Mouse (Mus musculus) myocyte (in vitro differentiated cells): ENCODE data around the gene Tomm5. TPM values are rescaled to one million over a fixed set of nuclear protein-coding genes. Genes with fewer than 3 reads are reported as not detected.

ENCODE experiments used
- H3K27me3 ChIP-seq: one replicate; pipeline ENCODE4 v1.6.1; 2011; ENCODE audit not compliant: control insufficient read depth, insufficient read depth, insufficient read length
- H3K36me3 ChIP-seq: one replicate; pipeline ENCODE4 v1.6.1; 2011; ENCODE audit not compliant: control insufficient read depth, insufficient read depth
- H3K4me2 ChIP-seq: one replicate; pipeline ENCODE4 v1.6.1; 2011; ENCODE audit warnings: low read depth, control low read depth
- H3K4me3 ChIP-seq: one replicate; pipeline ENCODE4 v1.5.1; 2011; ENCODE audit warnings: mild to moderate bottlenecking, control low read depth, moderate library complexity
- H3K79me2 ChIP-seq: one replicate; pipeline ENCODE4 v1.6.1; 2011; ENCODE audit not compliant: control insufficient read depth, insufficient read depth
- H3ac ChIP-seq: one replicate; pipeline ENCODE4 v1.6.1; 2011; ENCODE audit not compliant: control insufficient read depth, insufficient read length
- CEBPB ChIP-seq: IDR thresholded peaks from 2 replicates; pipeline ENCODE4 v1.6.1; 2011; ENCODE audit warnings: mild to moderate bottlenecking, moderate library complexity; ENCODE audit not compliant: poor library complexity, insufficient read depth, severe bottlenecking
- E2F4 ChIP-seq: IDR thresholded peaks from one replicate; pipeline ENCODE4 v1.6.1; 2011; ENCODE audit warnings: mild to moderate bottlenecking, control low read depth, moderate library complexity; ENCODE audit not compliant: insufficient read depth
- MAX ChIP-seq: IDR thresholded peaks from one replicate; pipeline ENCODE4 v1.6.1; 2011; ENCODE audit warnings: low read depth, mild to moderate bottlenecking, control low read depth
- MYOD1 ChIP-seq, 3 experiments: IDR thresholded peaks; one replicate each; pipeline ENCODE4 v1.6.1; 2011; ENCODE audit warnings: control low read depth in 2 of 3, low read depth in 2 of 3, mild to moderate bottlenecking in 2 of 3, moderate library complexity in 1 of 3; ENCODE audit not compliant: insufficient read length in 2 of 3, control insufficient read depth in 1 of 3
- MYOG ChIP-seq, 3 experiments: IDR thresholded peaks; one replicate each; pipeline ENCODE4 v1.6.1; 2011; ENCODE audit warnings: control low read depth in 2 of 3, low read depth in 2 of 3, mild to moderate bottlenecking in 2 of 3; ENCODE audit not compliant: insufficient read length in 2 of 3, control insufficient read depth in 1 of 3, insufficient read depth in 1 of 3
- POLR2A ChIP-seq: IDR thresholded peaks from one replicate; pipeline ENCODE4 v1.6.1; 2011; ENCODE audit warnings: low read depth, mild to moderate bottlenecking, control low read depth, moderate library complexity; ENCODE audit not compliant: insufficient read length
- POLR2AphosphoS2 ChIP-seq: IDR thresholded peaks from one replicate; pipeline ENCODE4 v1.6.1; 2011; ENCODE audit warnings: low read depth, control low read depth; ENCODE audit not compliant: insufficient read length
- REST ChIP-seq: IDR thresholded peaks from one replicate; pipeline ENCODE4 v1.6.1; 2011; ENCODE audit warnings: mild to moderate bottlenecking, control low read depth, moderate library complexity; ENCODE audit not compliant: insufficient read depth, insufficient read length
- SRF ChIP-seq: IDR thresholded peaks from one replicate; pipeline ENCODE4 v1.6.1; 2011; ENCODE audit warnings: low read depth; ENCODE audit not compliant: control insufficient read depth, insufficient read length
- TCF12 ChIP-seq: IDR thresholded peaks from one replicate; pipeline ENCODE4 v1.6.1; 2011; ENCODE audit warnings: mild to moderate bottlenecking, control low read depth; ENCODE audit not compliant: poor library complexity, insufficient read depth, severe bottlenecking
- TCF3 ChIP-seq: IDR thresholded peaks from one replicate; pipeline ENCODE4 v1.6.1; 2011; ENCODE audit warnings: low read depth, control low read depth; ENCODE audit not compliant: insufficient read length
- USF1 ChIP-seq: IDR thresholded peaks from one replicate; pipeline ENCODE4 v1.6.1; 2011; ENCODE audit warnings: low read depth, mild to moderate bottlenecking, control low read depth, moderate library complexity
- polyA plus RNA-seq: library from polyadenylated mRNA; unstranded; fragments of >200 nt; fragmentation: generic; extraction: Trizol; gene quantifications from one replicate; pipeline ENCODE4 v1.2.1, GENCODE M21; 2012; ENCODE audit warnings: missing spikeins

Gene Tomm5
- polyA plus RNA-seq, 1 experiment, result 311 TPM

DNA sequence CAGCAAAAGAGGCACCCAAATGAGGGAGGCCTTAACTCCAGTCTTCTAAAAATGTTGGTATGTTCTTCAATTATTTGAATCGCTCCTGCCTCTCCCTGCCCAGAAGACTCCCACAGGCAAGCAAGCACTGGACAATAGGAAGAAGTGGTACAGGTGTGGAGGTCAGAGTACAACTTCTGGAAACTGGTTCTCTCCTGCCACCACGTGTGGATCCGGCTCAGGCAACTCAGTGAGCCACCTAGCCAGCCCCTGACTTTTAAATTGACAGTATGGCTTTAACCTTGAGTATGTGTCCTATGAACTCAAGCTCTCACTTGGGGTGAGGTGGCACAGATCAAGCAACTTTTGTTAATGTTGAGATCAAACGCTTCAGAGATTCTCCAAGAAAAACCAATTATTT is 848 bp downstream of the Tomm5 start:
- Histone ChIP-seq H3K36me3 (peaks cover 18% of the 10 kb centered on the region), H3K4me2 (peak overlapping the region; percentile 86), H3K27me3 (no peaks in the 10 kb centered on the region), H3ac (peak overlapping the region; percentile 51), H3K79me2 (peaks cover 28% of the 10 kb centered on the region), H3K4me3 (peak overlapping the region; percentile 90)
- no peak for TF ChIP-seq MYOD1 (IDR thresholded peaks at IDR 0.05; ENCODE audit: control insufficient read depth in 1 of 3, insufficient read length in 2 of 3, low read depth in 2 of 3)

DNA sequence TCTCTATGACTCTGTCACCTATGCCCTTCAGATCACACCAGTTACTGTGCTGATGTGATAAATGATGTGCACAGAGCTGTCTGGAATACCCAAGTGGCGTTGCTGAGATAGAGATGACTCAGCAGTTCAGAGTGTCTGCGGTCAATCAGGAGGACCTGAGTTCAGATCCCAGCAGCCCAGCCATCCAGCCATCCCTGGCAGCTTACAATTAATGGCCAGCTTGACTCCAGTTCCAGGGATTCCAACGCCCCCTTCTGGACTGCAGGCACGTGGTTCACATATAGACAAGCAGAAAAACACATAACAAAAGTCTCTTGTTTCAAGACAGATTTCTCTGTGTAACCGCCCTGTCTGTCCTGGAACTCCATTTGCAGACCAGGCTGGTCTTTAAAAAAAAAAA is 1.5 kb downstream of the Tomm5 start:
- Histone ChIP-seq H3ac (no peak overlapping the region), H3K36me3 (peaks cover 18% of the 10 kb centered on the region), H3K4me2 (peak overlapping the region; percentile 86), H3K27me3 (no peaks in the 10 kb centered on the region), H3K79me2 (peaks cover 28% of the 10 kb centered on the region), H3K4me3 (peak overlapping the region; percentile 90)
- no peak for TF ChIP-seq MAX
- no peak for TF ChIP-seq TCF3
- TF ChIP-seq REST, result no peak
- no peak for TF ChIP-seq MYOD1 (IDR thresholded peaks at IDR 0.05; ENCODE audit: control insufficient read depth in 1 of 3, insufficient read length in 2 of 3, low read depth in 2 of 3)
- TF ChIP-seq E2F4, result no peak
- TF ChIP-seq POLR2A, result no peak
- no peak for TF ChIP-seq MYOG (IDR thresholded peaks at IDR 0.05; ENCODE audit: control insufficient read depth in 1 of 3, insufficient read depth in 1 of 3, insufficient read length in 2 of 3, low read depth in 2 of 3)
- no peak for TF ChIP-seq TCF12

DNA sequence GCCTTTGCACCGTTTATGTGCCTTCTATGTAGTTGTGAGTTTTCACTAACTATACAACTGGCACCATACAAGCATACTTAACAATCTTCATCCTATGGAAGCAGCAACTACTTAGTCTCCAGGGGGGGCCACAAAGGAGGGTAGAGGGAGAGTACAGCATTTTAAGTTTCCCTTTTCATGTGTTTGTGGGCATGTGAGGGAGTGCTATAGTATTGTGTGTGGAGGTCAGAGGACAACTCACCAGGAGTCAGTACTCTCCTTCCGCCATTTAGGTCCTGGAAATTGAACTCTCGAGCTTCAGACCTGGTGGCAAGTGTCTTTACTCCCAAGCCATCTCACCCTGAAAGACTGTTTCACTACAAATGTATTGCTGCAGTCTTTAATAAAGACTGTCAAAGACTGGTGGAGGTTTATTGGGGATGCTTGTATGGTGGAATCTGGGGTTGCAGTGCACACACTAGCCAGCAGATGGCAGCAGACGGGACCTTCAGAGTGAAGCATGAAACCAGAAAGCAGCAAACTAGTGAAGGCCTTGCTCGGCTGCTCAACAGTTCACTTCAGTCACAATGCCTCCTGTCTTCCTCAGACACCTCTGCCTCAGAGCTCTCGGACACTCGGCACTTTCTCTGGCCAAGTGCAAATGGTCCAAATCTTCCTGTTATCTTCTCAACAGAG is 10.6 kb downstream of the Tomm5 start:
- no peaks in the 10 kb centered on the region for H3K79me2 ChIP-seq
- H3K4me3 ChIP-seq, result no peak overlapping the region
- no peak overlapping the region for H3ac ChIP-seq
- TF ChIP-seq USF1 (no peak), POLR2AphosphoS2 (no peak), SRF (no peak), MYOD1 (IDR thresholded peaks at IDR 0.05; ENCODE audit: control insufficient read depth in 1 of 3, insufficient read length in 2 of 3, low read depth in 2 of 3) (no peak)
- H3K36me3 ChIP-seq, result no peaks in the 10 kb centered on the region
- peaks cover 6% of the 10 kb centered on the region for H3K27me3 ChIP-seq
- H3K4me2 ChIP-seq, result no peak overlapping the region

DNA sequence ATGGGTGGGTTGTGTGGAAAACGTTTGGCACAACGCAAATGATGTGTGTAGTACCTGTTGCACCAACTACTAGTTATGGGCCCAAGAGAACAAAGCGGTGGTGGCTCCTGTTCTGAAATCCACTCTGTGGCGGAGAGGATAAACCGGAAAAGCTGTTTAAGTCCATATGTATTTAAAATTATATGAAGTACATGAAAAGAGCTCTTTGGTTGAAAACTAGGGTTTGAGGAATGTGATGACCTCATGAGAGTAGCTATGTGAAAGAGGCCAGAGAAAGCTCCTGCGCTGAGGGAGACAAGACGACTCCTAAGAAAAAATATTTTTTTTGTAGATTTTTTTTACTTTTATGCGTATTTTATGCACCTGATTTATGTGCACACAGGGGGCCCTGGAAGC is 23.0 kb downstream of the Tomm5 start:
- H3K4me3 ChIP-seq, result peak overlapping the region; percentile 43
- TF ChIP-seq SRF (no peak), MYOD1 (IDR thresholded peaks at IDR 0.05; ENCODE audit: control insufficient read depth in 1 of 3, insufficient read length in 2 of 3, low read depth in 2 of 3) (no peak), MYOG (IDR thresholded peaks at IDR 0.05; ENCODE audit: control insufficient read depth in 1 of 3, insufficient read depth in 1 of 3, insufficient read length in 2 of 3, low read depth in 2 of 3) (no peak), USF1 (no peak), REST (no peak), POLR2A (no peak), POLR2AphosphoS2 (no peak), TCF3 (no peak), CEBPB (no peak), MAX (no peak), TCF12 (no peak), E2F4 (no peak)
- peak overlapping the region; percentile 88 for H3K4me2 ChIP-seq

DNA sequence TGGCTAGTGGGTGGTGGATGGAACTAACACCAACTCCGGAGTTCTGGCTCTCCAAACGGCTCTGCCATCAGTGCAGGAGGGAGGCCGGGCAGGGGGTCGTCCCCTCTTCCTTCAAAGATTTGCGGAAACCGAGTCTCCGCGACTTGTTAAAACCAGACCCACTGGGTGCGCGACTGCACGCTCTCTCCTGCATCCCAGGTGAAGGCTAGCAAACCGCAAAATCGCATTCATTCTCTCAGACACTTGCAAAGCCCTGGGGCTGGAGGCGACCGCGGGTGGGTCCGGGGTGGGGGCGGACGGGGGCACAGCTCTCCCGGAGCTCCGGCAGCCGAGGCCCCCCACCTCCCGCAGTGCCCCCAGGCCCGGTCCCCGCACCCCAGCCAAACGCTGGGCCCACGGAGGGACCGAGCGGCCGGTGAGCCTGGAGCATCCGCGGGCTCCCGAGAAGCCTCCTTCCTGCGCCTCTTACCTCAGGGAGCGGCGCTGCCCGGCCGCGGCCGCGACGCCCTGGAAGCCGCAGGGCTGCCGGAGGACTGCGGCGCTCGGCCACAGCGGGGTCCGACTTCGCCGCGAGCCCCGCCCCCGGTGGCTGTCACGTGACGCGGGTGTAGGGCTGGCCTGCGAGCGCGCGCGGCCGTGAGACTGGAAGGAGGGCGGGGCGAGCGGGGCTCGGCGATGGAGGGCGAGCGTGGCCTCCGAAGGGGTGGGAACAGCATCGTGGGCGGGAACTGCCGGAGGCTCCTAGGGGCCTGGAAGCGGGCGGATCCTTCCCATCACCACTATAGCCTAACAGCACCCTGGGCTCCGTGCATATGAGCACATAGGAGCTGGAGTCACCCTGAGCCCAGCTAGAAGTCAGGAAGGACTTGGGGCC is 23.7 kb downstream of the Tomm5 start, which contains the start of gene Fbxo10:
TSS of gene Fbxo10 (minus strand) at position 584 of the 874 bp plus-strand sequence.
- Histone ChIP-seq H3K27me3 (no peaks in the 10 kb centered on the region), H3ac (peak within 1 kb of the TSS; percentile 61), H3K4me3 (peak within 1 kb of the TSS; percentile 43), H3K79me2 (peaks cover 13% of the 10 kb centered on the region), H3K36me3 (no peaks in the 10 kb centered on the region), H3K4me2 (peak within 1 kb of the TSS; percentile 98)
- TF ChIP-seq TCF3 (no peak), USF1 (peak; percentile 88), MAX (no peak), CEBPB (no peak), POLR2A (peak; percentile 90), MYOG (IDR thresholded peaks at IDR 0.05; ENCODE audit: control insufficient read depth in 1 of 3, insufficient read depth in 1 of 3, insufficient read length in 2 of 3, low read depth in 2 of 3) (peak in 1 of 3 experiments; percentile 1), SRF (no peak), MYOD1 (IDR thresholded peaks at IDR 0.05; ENCODE audit: control insufficient read depth in 1 of 3, insufficient read length in 2 of 3, low read depth in 2 of 3) (no peak), REST (no peak), POLR2AphosphoS2 (peak; percentile 80), TCF12 (no peak), E2F4 (no peak)

More for the DNA sequence above, 23.0 kb downstream of the Tomm5 start:
- H3K27me3 ChIP-seq, result no peaks in the 10 kb centered on the region
- no peaks in the 10 kb centered on the region for H3K36me3 ChIP-seq
- peak overlapping the region; percentile 61 for H3ac ChIP-seq
- H3K79me2 ChIP-seq, result peaks cover 11% of the 10 kb centered on the region
